Mouse (Mus musculus) testis, postnatal 10 days (tissue): ENCODE results near the gene Papola.
"Not testable (repeated sequence)": the region's sequence is repeated elsewhere in the genome, so short reads cannot be mapped to it uniquely, and the experiment has no call there.

Experiments used
- DNase-seq: peaks from one replicate; pipeline ENCODE4 v3.0.0; 2021; ENCODE audit warnings: low spot score

Gene Papola

DNA sequence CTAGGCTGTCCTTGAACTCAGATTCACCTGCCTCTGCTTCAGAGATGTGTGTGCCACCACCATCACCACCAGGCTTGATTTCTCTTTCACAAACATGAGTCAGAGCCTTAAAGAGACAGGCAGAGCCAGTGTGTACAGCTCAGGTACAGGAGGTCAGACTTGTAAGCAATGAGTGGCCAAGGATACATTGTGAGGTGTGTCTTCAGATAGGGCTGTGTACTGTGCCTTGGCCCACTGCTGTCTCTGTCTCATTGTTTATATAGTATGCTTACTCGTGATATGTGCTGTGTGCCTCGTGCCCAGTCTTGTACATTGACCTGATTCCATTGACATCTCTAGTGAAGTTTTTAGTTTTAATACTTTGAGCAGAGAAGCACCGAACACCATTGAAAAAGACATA is 21.3 kb downstream of the Papola start:
- no peak for DNase-seq

DNA sequence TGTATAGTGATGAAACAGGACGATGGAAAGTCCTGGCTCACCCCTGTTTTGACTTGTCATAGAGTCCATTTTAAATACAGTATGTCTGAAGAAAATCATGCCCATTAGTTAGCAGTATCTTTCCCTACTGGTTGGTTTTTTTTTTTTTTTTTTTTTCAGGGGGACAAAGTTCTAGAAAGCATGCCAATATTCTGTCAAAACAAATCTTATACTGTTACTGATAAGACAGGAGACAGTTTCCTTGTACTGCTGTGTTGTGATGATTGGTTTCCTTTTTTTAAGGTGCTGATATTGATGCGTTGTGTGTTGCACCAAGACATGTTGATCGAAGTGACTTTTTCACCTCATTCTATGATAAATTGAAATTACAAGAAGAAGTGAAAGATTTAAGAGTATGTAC is 21.7 kb downstream of the Papola start:
- DNase-seq, result no peak

DNA sequence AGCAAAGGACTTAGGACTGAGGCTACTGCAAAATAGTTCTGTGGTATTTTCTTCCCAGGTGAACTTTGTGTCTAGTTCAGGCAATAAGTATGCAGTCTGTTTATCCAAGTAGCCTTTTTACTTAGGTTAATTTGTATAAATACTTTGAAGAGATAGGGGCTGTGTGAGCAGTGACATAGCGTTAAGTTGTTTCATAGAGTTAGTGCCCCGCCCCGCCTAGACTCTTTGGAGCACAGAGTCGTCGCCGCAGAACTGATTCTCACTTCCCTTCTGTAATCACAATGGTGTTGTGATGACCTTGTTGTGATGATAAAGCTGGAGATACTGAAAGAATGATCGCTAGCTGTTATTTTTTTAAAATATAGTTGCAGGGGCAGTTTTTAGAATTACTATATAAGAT is 22.9 kb downstream of the Papola start:
- no peak for DNase-seq

DNA sequence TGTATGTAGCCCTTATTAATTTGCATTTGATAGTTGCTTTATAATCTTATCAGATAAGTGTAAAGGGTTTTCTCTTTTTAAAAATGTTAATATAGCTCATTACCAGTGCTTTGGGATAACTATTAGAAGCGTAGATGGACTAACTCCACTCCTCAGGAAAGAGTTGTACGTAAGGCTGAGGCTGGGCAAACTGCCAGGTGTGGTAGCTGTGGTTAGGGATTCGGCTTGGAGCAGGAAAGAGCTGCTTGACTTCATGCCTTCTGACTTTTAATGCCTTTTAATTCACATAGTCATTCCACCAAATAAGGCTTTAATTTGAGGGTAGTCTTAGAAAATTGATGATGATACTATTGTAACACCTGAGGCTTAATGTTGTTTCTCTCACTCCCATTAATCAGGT is 24.5 kb downstream of the Papola start:
- no peak for DNase-seq

DNA sequence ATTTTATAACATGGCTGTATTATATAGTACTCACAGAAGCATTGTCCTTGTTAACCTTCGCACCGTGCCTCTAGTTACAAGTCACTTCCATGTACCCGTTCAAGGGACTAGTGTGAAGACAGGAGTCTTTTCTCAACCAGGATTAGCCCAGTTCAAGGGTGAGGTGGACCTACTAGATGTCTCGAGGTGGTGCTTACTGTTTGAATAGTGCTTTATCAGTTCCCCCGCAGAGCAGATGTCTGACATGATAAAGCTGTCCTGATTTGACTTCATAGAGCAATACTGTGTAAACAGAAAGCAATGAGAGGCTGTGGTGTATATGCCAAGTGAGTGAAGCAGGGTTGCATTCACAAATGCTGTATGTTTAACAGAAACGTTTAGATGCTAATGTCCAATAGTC is 26.1 kb downstream of the Papola start:
- DNase-seq, result no peak

DNA sequence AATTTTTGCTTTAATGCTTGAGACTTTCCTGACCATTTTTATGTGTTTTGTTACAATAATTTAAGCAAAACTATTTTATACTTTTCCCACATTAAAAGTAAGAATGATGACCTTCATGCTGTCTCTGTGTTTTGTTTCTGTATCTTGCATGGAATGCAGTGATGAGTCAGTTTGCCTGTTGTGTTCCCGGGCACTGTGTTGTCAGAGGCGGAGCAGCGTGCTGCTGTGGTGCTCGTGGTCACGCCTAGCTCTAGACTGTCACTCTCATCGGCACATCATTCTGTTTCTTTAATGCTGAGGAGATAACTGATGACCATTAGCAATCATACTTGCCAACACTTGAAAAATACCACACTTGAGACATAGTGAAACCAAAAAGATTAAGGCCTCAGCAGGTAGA is 29.5 kb downstream of the Papola start:
- DNase-seq, result no peak

DNA sequence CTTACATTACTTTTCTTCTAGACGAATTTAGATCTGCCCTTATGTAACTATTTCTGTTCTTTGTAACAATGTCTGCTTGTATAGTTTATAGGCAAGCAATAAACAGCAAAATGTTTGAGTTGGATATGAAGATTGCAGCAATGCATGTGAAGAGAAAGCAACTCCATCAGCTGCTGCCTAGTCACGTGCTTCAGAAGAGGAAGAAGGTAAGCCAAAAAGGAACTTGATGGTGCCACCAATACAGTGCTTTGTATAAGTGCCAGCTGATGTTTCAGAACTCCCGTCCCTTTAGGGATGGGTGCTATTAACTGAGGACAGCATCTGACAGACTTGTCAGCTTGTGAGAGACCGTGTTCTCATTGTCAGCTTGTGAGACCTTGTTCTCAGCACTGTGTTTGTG is 39.0 kb downstream of the Papola start:
- DNase-seq, result no peak

DNA sequence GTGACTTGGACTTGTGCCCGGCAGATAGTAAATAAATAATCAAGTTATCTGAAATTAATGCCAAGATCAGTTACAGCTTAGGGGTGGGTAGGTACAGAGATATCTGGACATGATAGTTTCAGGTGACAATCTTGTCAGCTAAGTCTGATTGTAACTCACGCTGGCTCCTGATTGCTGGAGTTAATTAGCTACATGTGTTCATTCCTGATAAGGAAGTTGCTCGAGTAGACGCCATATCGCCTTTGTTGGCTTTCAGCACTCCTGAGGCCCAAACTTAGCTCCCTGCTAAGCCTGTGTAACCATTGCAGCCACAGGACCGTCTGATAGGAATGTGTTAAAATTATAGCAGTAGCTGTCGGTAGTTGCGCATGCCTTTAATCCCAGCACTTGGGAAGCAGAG is 40.2 kb downstream of the Papola start:
- DNase-seq, result no peak

DNA sequence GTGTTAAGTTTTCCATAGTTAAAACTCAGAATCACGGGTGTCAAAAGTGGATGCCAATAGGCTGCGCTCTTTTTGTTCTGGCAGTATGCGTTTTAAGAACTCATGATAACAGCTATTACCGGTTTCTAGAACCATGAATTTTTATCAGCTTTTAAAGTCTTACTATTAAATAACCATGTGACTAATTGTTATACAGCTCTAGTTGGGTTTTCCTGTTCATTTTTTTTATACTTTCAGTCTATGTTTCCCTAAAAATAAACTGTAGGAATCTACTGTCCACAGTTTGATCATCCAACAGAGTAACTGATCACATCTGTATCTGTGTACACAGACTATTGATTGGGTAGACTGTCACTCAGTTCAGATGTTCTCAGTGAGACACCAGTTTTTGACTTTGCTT is 40.8 kb downstream of the Papola start:
- no peak for DNase-seq

DNA sequence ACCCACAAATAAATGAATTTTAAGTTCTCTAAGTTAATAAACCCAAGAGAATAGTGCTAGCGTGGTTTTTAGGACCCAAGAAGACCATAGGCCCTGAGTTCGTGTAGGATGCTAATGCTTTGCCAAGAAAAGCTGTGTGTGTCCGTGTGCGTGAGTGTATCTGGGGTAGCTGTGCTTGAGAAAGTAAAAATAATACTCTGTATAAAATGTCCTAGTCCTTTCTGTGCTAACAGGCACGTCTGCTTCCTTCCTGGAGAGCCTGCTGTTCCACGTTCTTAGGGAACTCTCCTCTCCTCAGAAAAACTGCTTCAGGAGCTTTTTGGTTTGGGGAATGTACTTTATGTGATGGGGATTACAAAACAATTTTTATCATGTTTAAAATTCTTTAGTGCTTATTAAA is 48.0 kb downstream of the Papola start:
- no peak for DNase-seq

DNA sequence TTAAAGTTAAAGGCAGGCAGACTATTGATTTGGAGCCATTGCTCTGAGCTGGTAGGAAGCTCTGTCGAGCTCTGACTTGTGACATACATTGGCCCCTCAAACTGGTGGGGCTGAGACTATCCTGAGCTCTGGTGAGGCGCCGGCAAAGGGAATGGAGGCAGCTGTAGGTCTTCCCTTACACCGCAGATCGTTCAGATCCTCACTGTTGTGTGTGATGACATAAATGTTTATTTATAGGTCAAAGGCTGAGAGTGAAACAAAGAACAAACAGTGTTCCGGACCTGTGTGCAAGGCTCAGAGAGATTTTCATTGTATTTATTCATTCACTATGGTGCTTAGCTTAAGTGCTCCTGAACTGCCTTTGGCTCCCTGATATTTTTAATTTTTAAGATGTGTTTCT is 50.4 kb downstream of the Papola start:
- DNase-seq, result no peak

DNA sequence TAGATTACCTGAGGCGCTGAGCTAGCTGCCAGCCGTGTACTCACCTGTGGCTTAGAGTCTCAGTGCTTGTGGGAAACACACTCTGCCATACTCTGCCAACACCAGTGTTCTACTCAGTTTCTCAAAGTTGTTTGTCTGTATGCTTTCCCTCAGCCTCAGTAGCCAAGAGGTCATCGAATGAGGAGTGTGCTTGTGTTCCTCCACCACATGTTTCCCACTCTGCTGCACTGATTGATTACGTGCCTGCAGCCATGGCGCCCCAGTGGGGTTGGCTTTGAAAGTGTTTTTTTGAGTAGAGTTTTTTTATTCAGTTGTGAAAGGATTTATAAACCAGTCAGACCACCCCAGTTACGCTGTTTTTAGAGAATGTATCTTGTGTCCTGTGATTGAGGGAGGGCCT is 51.1 kb downstream of the Papola start:
- no peak for DNase-seq

DNA sequence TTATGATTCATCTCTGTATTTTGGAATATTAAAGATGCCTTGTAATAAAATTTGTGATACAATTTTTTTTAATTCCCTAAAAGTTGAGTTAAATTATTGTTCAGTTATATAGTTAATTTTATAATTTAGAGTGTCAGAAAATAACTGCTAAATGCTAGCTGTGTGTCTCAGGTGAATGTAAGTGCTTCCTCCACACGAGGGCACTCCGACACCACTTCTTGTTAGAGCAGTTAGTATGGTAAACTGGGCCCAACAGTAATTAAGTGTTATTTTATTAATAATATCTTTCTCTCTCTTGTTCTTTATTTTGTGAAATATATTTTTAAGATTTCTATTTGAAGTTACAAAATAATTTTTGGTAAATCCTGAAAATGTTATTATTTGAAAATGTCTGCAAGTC is 51.7 kb downstream of the Papola start:
- peak; percentile 65 for DNase-seq

DNA sequence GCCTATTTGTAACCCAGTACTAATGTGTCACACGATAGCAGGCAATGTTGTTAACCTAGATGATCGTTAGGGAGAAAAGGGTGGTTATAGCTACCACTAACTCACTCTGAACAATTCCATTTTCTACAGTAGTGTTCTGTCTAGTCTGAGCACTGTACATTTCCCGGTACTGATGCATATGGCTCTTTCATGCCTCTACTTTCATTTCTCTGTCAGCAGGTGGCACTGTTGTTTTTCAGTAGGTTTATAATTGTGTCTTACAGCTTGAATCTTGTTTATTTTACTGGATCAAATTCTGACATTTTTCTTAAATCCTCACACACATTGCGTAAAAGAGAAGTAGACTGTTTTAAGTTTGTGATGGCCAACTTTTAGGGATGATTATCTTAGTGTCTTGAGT is 54.6 kb downstream of the Papola start:
- DNase-seq, result no peak

DNA sequence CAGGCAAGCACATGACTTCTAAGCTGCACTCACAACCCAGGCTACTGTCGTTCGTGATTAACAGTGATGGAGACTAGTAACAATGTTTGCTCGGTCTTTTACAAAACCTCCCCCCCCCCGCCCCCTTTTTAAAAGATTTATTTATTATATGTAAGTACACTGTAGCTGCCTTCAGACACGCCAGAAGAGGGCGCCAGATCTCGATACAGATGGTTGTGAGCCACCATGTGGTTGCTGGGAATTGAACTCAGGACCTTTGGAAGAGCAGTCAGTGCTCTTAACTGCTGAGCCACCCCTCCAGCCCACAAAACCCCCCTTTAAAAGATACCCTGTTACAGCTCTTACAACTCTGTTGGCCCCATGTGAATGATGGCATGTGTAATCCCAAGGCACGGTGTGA is 56.1 kb downstream of the Papola start:
- DNase-seq, result not testable (repeated sequence)

DNA sequence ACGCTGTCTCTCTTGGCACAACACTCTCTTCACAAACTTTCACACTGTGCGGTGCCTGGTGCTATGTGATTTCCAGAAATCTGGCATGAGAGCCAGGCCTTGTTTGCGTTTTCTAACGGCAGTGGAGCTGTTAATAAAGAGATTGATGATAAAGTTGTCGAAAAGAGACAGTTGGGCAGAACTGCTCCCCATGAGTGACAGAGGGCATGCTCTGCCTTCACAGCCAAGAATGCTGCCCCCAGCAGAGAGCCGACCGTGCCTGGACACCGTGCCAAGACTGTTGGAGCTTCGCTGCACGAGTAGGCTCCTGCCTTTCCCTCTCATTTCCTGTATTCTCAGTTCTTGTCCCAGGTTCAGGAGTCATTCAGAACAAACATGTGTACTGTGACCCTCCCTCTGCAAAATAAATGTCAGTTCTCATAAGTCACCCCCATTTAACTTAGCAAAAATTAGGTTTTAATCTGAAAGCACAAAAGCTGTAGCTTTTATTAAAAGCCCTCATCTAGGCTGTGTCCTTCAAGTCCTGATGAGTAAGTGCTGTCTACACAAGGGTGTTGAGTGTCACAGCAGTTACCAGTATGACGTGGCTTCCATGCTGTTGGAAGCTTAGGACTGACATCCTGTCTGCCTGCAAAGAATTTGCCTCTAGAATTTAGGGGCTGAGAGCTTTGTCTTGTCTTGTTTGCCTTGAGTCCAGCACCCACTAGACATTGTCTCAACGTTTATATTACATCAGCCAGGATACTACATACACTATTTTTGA is 58.9 kb downstream of the Papola start:
- no peak for DNase-seq

DNA sequence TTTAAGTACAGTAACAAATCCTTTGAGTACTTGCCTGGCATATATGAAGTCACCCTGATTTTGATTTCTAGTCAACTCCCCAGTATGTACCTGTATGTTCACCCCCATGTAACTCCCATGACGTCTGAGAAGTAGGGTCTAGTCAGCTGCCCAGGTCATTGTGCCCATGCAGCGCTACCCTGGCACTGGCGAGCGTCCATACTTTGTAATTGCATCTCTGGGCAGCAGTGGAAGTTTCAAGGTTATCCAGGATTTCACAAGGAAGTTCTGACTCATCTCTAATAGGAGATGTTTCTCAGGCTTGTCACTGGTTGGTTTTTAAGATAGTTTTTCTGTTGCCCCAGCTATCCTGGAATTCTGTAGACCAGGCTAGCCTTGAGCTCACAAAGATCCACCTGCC is 59.9 kb downstream of the Papola start:
- DNase-seq, result no peak

DNA sequence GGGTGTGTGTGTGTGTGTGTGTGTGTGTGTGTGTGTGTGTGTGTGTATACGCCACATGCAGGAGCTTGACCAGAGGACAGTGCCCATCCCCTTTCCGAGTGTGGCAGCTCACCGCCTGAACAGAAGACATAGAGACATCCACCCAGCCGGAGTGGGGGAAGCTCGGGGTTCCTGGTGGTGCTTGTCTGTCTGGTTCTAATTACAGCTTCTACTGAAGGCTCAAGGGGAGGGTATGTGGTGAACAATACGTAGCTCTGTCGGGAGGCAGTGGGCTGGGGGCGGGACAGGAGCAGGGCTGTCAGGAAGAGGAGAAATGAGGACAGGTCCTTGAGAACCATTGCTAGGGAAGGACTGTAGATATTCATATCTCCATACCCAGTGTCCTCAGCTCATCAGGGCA is 64.6 kb downstream of the Papola start:
- no peak for DNase-seq

DNA sequence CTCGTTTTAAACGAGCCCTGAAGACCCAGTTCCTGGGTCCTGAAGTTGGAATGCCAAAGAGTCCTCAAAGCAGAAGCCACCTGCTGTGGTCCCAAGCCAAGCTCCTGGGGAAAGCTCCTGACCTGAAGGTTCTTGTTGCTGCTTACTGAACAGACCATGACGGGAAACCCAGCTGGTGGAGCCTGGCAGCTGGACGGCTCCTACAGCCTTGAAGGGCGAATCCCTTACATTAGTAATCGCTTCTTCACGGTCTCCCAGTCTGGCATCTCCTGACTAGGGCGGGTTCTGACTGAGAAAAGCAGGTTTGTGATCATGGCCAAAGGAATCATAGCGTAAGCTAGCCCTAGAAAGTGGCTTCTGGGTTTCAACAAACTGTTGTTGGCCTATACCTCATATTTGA is 66.2 kb downstream of the Papola start:
- no peak for DNase-seq

DNA sequence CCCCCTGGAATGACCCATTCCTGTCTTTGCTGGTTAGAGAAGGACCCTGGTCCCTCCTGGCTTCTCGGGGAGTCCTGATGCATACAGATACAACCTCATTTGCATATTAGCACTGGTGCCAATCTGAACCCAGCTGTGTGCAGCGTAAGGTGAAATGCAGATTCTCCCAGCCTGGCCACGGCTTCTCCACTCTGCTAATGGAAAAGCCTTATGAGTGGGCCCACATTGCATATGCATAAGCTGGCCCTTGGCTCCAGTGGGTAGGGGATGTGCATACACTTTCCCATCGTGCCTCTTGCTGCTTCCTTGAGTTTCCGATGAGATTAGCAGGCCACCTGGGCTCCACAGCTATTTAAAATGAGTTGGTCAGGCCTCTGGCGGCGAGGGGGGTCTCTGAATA is 68.3 kb downstream of the Papola start:
- DNase-seq, result no peak

DNA sequence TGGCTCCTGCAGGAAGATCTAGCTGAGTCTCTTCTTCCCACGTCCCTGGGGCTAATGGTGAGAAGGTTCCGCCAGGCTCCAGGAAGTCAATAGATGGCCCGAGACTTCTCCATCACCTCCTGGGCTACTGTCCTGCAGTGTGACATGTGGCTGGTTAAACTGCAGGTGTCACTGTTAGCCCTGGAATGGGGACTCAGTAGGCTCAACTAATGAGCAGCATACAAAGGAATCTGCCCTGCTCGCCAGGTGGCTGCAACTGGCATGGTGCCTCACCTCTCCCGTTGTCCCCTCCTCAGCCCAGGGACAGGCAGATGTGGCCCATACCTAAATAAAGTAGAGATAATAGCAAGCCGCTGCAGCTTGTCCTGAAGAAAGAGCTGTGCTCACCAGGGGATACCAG is 70.1 kb downstream of the Papola start:
- no peak for DNase-seq

DNA sequence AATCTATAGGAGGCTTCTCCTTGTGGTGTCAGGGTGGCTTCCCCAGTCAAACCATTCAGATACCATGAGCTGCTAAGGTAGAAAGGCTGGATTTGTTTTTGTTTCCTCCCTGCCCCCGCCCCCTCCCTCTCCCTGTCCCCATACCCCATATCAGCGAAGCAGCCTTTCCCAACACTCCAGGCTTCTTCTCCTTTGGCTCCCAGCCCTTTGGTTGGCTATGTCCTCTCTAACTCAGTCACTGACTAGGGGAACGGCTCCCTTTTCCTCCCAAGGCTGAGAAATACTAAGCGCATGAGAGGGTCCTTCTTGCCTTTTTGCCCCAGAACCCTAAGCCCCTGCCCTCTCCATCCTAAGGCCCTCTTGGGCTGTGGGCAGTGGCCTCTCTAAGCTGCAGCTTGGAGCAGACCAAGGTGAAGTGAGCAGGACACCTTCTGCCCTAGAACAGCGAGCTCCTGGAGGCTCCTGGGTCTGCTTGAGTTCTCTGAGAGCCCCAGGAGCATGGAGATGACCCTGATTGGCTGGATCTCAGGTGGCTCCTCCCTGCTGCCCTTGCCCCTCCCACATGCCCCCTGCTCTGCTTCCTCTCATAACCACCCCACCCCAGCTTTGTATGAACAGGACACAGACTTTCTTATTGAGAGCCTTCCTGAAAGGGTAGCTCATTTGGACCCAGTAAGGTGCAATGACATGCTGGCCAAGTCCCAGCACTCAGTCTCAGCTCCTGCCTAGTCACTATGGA is 73.6 kb downstream of the Papola start:
- no peak for DNase-seq

DNA sequence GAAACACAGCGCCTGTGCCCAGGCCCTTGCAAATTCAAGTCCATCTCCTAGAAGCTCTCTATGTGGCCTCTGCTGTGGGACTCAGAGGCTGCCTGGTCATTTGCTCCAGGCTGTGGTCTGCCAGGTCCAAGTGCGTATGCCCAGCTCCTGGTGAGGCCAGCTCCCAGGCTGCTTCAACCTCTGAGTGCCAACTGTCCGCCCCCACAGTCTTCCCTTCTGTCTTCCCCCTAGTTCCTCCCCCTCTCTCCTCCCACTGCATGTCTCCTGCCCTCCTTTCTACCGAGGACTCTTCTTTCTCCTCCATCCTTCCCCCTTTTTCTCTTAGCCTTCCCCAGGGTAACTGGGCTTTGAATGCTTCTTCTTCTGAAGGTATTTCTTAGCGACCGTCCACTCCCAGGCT is 77.6 kb downstream of the Papola start:
- DNase-seq, result no peak

DNA sequence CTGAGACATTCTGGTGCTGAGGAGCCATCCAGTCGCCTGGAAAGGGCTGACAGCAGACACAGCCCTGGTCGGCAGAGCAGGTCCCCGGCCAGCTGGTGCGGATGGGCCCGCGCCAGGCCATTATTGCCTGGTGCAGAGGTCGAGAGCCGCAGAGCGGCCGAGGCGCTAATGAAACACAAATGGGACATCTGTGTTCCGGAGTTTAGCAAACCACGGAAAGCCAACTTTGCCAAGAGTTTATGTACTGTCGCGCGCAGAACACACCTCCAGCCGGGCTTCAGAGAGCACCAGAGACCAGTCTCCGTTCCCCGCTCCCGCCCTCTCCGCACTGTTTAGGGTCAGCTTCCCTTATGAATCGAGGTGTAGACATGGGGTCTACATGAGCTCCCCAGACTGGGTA is 78.1 kb downstream of the Papola start:
- peak; percentile 60 for DNase-seq
